Mouse (Mus musculus) intestine, postnatal 0 days (tissue): ENCODE measurements around the gene Map3k3. TPM values are rescaled to one million over a fixed set of nuclear protein-coding genes. Genes with fewer than 3 reads are reported as not detected.
A peak's percentile ranks its signal among the peaks of the same experiment; 100 is the strongest.
"Not testable (repeated sequence)": the region's sequence is repeated elsewhere in the genome, so short reads cannot be mapped to it uniquely, and the experiment has no call there.

Experiments
- ATAC-seq: fragments of 200-750 bp; cut with Nextera tagmentation; 2 replicates; pipeline ENCODE4 v1.8.0; 2017; ENCODE audit warnings: mild to moderate bottlenecking, moderate TSS enrichment, moderate library complexity
- H3K27ac ChIP-seq: fragments of 300-500 bp; sonication (generic); 2 replicates; pipeline ENCODE4 v1.5.1; 2014; ENCODE audit warnings: mild to moderate bottlenecking, low read depth, low read length, moderate library complexity
- H3K27me3 ChIP-seq: fragments of 300-500 bp; sonication (generic); replicated peaks from 2 replicates; pipeline ENCODE4 v1.6.1; 2014; ENCODE audit warnings: low read length, mixed read lengths; ENCODE audit not compliant: control insufficient read depth, insufficient read depth
- H3K36me3 ChIP-seq: fragments of 300-500 bp; sonication (generic); 2 replicates; pipeline ENCODE4 v1.6.1; 2014; ENCODE audit warnings: mild to moderate bottlenecking, moderate library complexity; ENCODE audit not compliant: control insufficient read depth, insufficient read depth
- H3K4me1 ChIP-seq: fragments of 300-500 bp; sonication (generic); replicated peaks from 2 replicates; pipeline ENCODE4 v1.6.1; 2014; ENCODE audit warnings: antibody characterized with exemption, low read length, mixed read lengths; ENCODE audit not compliant: control insufficient read depth, insufficient read depth
- H3K4me2 ChIP-seq: fragments of 300-500 bp; sonication (generic); replicated peaks from 2 replicates; pipeline ENCODE4 v1.6.1; 2014; ENCODE audit warnings: low read depth, mild to moderate bottlenecking, moderate library complexity
- H3K4me3 ChIP-seq: fragments of 300-500 bp; sonication (generic); 2 replicates; pipeline ENCODE4 v1.5.1; 2014; ENCODE audit warnings: low read depth, low read length
- H3K9ac ChIP-seq: fragments of 300-500 bp; sonication (generic); 2 replicates; pipeline ENCODE4 v1.6.1; 2014; ENCODE audit warnings: mild to moderate bottlenecking, low read depth, low read length
- H3K9me3 ChIP-seq: fragments of 300-500 bp; sonication (generic); 2 replicates; pipeline ENCODE4 v1.6.1; 2016; ENCODE audit warnings: mixed run types; ENCODE audit not compliant: control insufficient read depth
- CTCF ChIP-seq: sonication (generic); IDR thresholded peaks from 2 replicates; pipeline ENCODE4 v1.5.1; 2016; ENCODE audit warnings: low read depth, mild to moderate bottlenecking, control low read depth, antibody characterized with exemption, moderate library complexity
- WGBS: fragments of 180-500 bp; shearing (Covaris S2); extraction: QIAGEN DNeasy Blood & Tissue Kit; methylation state at CpG from one replicate; pipeline ENCODE4 v1.1.7; 2014; 5-methylcytosine and 5-hydroxymethylcytosine counted together
- polyA plus RNA-seq: library from polyadenylated mRNA; unstranded; fragments of >200 nt; fragmentation: Nextera tagmentation; extraction: Ambion mirVana; gene quantifications from 2 replicates; pipeline ENCODE4 v1.2.1, GENCODE M21; 2015

Map3k3 gene
- polyA plus RNA-seq, 1 experiment from 2014 or later = 6.2 TPM

- no peak; the same call in 1 of the 2 replicates for ATAC-seq
- peak overlapping the region; percentile 64 for H3K27ac ChIP-seq
- peak overlapping the region; percentile 75 for H3K4me3 ChIP-seq
- no peaks in the 10 kb centered on the region for H3K27me3 ChIP-seq
- peak overlapping the region; percentile 89 for H3K4me2 ChIP-seq
- 4% methylated on average over 19 of the region's 19 CpGs for WGBS
- H3K36me3 ChIP-seq = 0 out of 2 replicates have a peak, but pooled peaks cover 4% of the 10 kb centered on the region
- TF ChIP-seq CTCF = no peak; the same call in 1 of the 2 replicates
- H3K9ac ChIP-seq = peak overlapping the region; percentile 69
- H3K9me3 ChIP-seq = no peaks in the 10 kb centered on the region
- H3K4me1 ChIP-seq = peaks cover 4% of the 10 kb centered on the region; the same call in 1 of the 2 replicates
Observed at GRCm38 (mm10) chr11:106192657-106193370, 108.4 kb downstream of the Map3k3 start.

GRCm38 (mm10) chr11:106193371-106194154 is 109.2 kb downstream of the Map3k3 start:
- H3K9me3 ChIP-seq = no peaks in the 10 kb centered on the region
- peak; percentile 97 for ATAC-seq
- peak overlapping the region; percentile 89 for H3K4me2 ChIP-seq
- H3K9ac ChIP-seq = peak overlapping the region; percentile 69
- H3K36me3 ChIP-seq = peaks cover 6% of the 10 kb centered on the region; the same call in 1 of the 2 replicates
- H3K4me1 ChIP-seq = peaks cover 4% of the 10 kb centered on the region; the same call in 1 of the 2 replicates
- no peaks in the 10 kb centered on the region for H3K27me3 ChIP-seq
- peak overlapping the region; percentile 64 for H3K27ac ChIP-seq
- peak overlapping the region; percentile 75 for H3K4me3 ChIP-seq
- peak; percentile 43; the same call in 1 of the 2 replicates for TF ChIP-seq CTCF
- WGBS = under 1% methylated on average over 42 of the region's 44 CpGs

GRCm38 (mm10) chr11:106194155-106194541 is 109.7 kb downstream of the Map3k3 start:
- peaks cover 6% of the 10 kb centered on the region; the same call in 1 of the 2 replicates for H3K36me3 ChIP-seq
- H3K27me3 ChIP-seq = no peaks in the 10 kb centered on the region
- peak overlapping the region; percentile 75 for H3K4me3 ChIP-seq
- peak overlapping the region; percentile 89 for H3K4me2 ChIP-seq
- peak overlapping the region; percentile 28; the same call in 1 of the 2 replicates for H3K9ac ChIP-seq
- no peaks in the 10 kb centered on the region for H3K9me3 ChIP-seq
- peaks cover 4% of the 10 kb centered on the region; the same call in 1 of the 2 replicates for H3K4me1 ChIP-seq
- 0 out of 2 replicates have a peak overlapping the region, but pooled peaks have one; percentile 15 for H3K27ac ChIP-seq
- no peak for ATAC-seq
- WGBS = 29% methylated on average over 3 of the region's 3 CpGs
- TF ChIP-seq CTCF = no peak

- Histone ChIP-seq H3K4me1 (peaks cover 4% of the 10 kb centered on the region; the same call in 1 of the 2 replicates), H3K27ac (no peak overlapping the region)
Observed at GRCm38 (mm10) chr11:106194891-106195290, 110.5 kb downstream of the Map3k3 start.

GRCm38 (mm10) chr11:106195341-106195740 is 110.9 kb downstream of the Map3k3 start:
- H3K9ac ChIP-seq = no peak overlapping the region
- no peak overlapping the region for H3K27ac ChIP-seq
- TF ChIP-seq CTCF = no peak
- peaks cover 4% of the 10 kb centered on the region; the same call in 1 of the 2 replicates for H3K4me1 ChIP-seq
- H3K9me3 ChIP-seq = no peaks in the 10 kb centered on the region
- H3K4me3 ChIP-seq = no peak overlapping the region
- no peak overlapping the region for H3K4me2 ChIP-seq
- H3K27me3 ChIP-seq = no peaks in the 10 kb centered on the region
- H3K36me3 ChIP-seq = peaks cover 6% of the 10 kb centered on the region; the same call in 1 of the 2 replicates
- ATAC-seq = no peak

More at GRCm38 (mm10) chr11:106194891-106195290, 110.5 kb downstream of the Map3k3 start:
- Histone ChIP-seq H3K4me3 (no peak overlapping the region), H3K9ac (no peak overlapping the region), H3K4me2 (no peak overlapping the region), H3K36me3 (peaks cover 6% of the 10 kb centered on the region; the same call in 1 of the 2 replicates), H3K9me3 (no peaks in the 10 kb centered on the region), H3K27me3 (no peaks in the 10 kb centered on the region)
- WGBS = 90% methylated on average over 7 of the region's 7 CpGs
- no peak for ATAC-seq
- TF ChIP-seq CTCF = no peak

GRCm38 (mm10) chr11:106198277-106198676 is 113.9 kb downstream of the Map3k3 start:
- TF ChIP-seq CTCF = no peak
- WGBS = 51% methylated on average over 4 of the region's 4 CpGs

GRCm38 (mm10) chr11:106199997-106200396 is 115.6 kb downstream of the Map3k3 start:
- not testable (repeated sequence) for H3K9me3 ChIP-seq, H3K4me1 ChIP-seq, H3K27ac ChIP-seq, H3K4me2 ChIP-seq, H3K27me3 ChIP-seq, ATAC-seq, H3K9ac ChIP-seq, H3K4me3 ChIP-seq
- H3K36me3 ChIP-seq = peaks cover 44% of the 10 kb centered on the region
- WGBS = 90% methylated on average over 7 of the region's 7 CpGs

More at GRCm38 (mm10) chr11:106198277-106198676, 113.9 kb downstream of the Map3k3 start:
- no peaks in the 10 kb centered on the region for H3K27me3 ChIP-seq
- H3K36me3 ChIP-seq = peaks cover 30% of the 10 kb centered on the region
- H3K9ac ChIP-seq = no peak overlapping the region
- no peak for ATAC-seq
- H3K4me3 ChIP-seq = no peak overlapping the region
- no peaks in the 10 kb centered on the region for H3K4me1 ChIP-seq
- no peaks in the 10 kb centered on the region for H3K9me3 ChIP-seq
- H3K27ac ChIP-seq = no peak overlapping the region
- no peak overlapping the region for H3K4me2 ChIP-seq
